Mouse (Mus musculus) liver, postnatal 0 days (tissue): ENCODE measurements around the gene Otulinl.

Experiments
- CTCF ChIP-seq: sonication (generic); IDR thresholded peaks from 2 replicates; pipeline ENCODE4 v1.5.1; 2016; ENCODE audit warnings: antibody characterized with exemption, low read depth
- EP300 ChIP-seq: IDR thresholded peaks from 2 replicates; pipeline ENCODE4 v1.6.1; 2016; ENCODE audit warnings: antibody characterized with exemption, low read depth, mild to moderate bottlenecking

GRCm38 (mm10) chr15:27673151-27673550 is 8.2 kb downstream of the Otulinl start:
- TF ChIP-seq CTCF (no peak), EP300 (no peak)
